Mouse (Mus musculus) embryonic facial prominence, embryonic 14.5 days (tissue): ENCODE measurements around the gene Kcnj16. TPM values are rescaled to one million over a fixed set of nuclear protein-coding genes. Genes with fewer than 3 reads are reported as not detected.

Experiments
- ATAC-seq: fragments of 200-750 bp; cut with Nextera tagmentation; 2 replicates; pipeline ENCODE4 v1.8.0; 2017; ENCODE audit warnings: low read depth, moderate number of reproducible peaks, moderate TSS enrichment
- DNase-seq: peaks from one replicate; pipeline ENCODE4 v3.0.0-alpha.2; 2015; ENCODE audit warnings: low spot score
- H3K27ac ChIP-seq: fragments of 300-500 bp; sonication (generic); replicated peaks from 2 replicates; pipeline ENCODE4 v1.5.1; 2014; ENCODE audit warnings: low read depth, mild to moderate bottlenecking, low read length, moderate library complexity
- H3K27me3 ChIP-seq: fragments of 300-500 bp; sonication (generic); replicated peaks from 2 replicates; pipeline ENCODE4 v1.6.1; 2014; ENCODE audit warnings: low read length; ENCODE audit not compliant: control insufficient read depth, insufficient read depth
- H3K36me3 ChIP-seq: fragments of 300-500 bp; sonication (generic); 2 replicates; pipeline ENCODE4 v1.6.1; 2014; ENCODE audit warnings: low read length, mixed read lengths; ENCODE audit not compliant: control insufficient read depth, insufficient read depth
- H3K4me1 ChIP-seq: fragments of 300-500 bp; sonication (generic); 2 replicates; pipeline ENCODE4 v1.6.1; 2014; ENCODE audit warnings: antibody characterized with exemption, low read length; ENCODE audit not compliant: control insufficient read depth, insufficient read depth
- H3K4me2 ChIP-seq: fragments of 300-500 bp; sonication (generic); 2 replicates; pipeline ENCODE4 v1.6.1; 2014; ENCODE audit warnings: low read depth, mild to moderate bottlenecking, low read length, moderate library complexity, mixed read lengths
- H3K4me3 ChIP-seq: fragments of 300-500 bp; sonication (generic); 2 replicates; pipeline ENCODE4 v1.5.1; 2014; ENCODE audit warnings: low read depth, mild to moderate bottlenecking, low read length
- H3K9ac ChIP-seq: fragments of 300-500 bp; sonication (generic); 2 replicates; pipeline ENCODE4 v1.6.1; 2014; ENCODE audit warnings: low read depth, mild to moderate bottlenecking, low read length, moderate library complexity, mixed read lengths
- H3K9me3 ChIP-seq: fragments of 300-500 bp; sonication (generic); 2 replicates; pipeline ENCODE4 v1.6.1; 2016; ENCODE audit warnings: low read length; ENCODE audit not compliant: control insufficient read depth
- WGBS: fragments of 180-500 bp; shearing (Covaris S2); extraction: QIAGEN DNeasy Blood & Tissue Kit; methylation state at CpG from one replicate; pipeline ENCODE4 v1.1.7; 2014; 5-methylcytosine and 5-hydroxymethylcytosine counted together
- polyA plus RNA-seq: library from polyadenylated mRNA; unstranded; fragments of >200 nt; fragmentation: Nextera tagmentation; extraction: Ambion mirVana; gene quantifications from 2 replicates; pipeline ENCODE4 v1.2.1, GENCODE M21; 2014

The Kcnj16 gene
- polyA plus RNA-seq, 1 experiment from 2014 or later = 0.22 TPM

- peak; percentile 44; the same call in 1 of the 2 replicates for ATAC-seq
- Histone ChIP-seq H3K36me3 (no peaks in the 10 kb centered on the region), H3K27ac (no peak overlapping the region), H3K4me1 (no peaks in the 10 kb centered on the region), H3K9me3 (no peaks in the 10 kb centered on the region), H3K4me2 (no peak overlapping the region), H3K27me3 (no peaks in the 10 kb centered on the region), H3K9ac (no peak overlapping the region), H3K4me3 (no peak overlapping the region)
- 30% methylated on average over 8 of the region's 8 CpGs for WGBS
- DNase-seq = peak; percentile 55
These were observed 54.9 kb downstream of the Kcnj16 start for GRCm38 (mm10) chr11:111022681-111023281.

DNA sequence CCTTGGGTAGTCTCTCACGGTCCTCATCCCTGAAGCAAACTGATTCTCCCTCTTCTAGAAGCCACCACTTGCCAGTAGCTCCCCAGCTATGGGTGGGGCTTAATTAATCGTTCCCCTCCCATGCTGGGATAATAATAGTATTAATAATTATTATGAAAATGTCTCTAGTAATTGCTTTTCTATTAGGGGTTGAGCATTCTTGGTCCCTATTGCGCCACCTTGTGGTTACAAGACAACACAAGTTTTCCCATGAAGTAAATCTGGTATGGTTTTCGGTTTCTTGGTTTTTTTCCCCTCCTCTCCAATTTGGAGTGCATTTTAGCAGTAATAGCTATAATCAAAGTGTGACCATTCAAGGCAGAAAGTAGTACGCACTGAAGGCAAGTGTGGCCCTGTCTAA is 74.3 kb downstream of the Kcnj16 start:
- Histone ChIP-seq H3K9ac (no peak overlapping the region), H3K27me3 (no peaks in the 10 kb centered on the region), H3K36me3 (no peaks in the 10 kb centered on the region), H3K4me3 (no peak overlapping the region), H3K27ac (no peak overlapping the region), H3K4me1 (no peaks in the 10 kb centered on the region), H3K9me3 (no peaks in the 10 kb centered on the region), H3K4me2 (no peak overlapping the region)
- ATAC-seq (no peak), DNase-seq (peak; percentile 32)
- WGBS = 41% methylated on average over 5 of the region's 5 CpGs

DNA sequence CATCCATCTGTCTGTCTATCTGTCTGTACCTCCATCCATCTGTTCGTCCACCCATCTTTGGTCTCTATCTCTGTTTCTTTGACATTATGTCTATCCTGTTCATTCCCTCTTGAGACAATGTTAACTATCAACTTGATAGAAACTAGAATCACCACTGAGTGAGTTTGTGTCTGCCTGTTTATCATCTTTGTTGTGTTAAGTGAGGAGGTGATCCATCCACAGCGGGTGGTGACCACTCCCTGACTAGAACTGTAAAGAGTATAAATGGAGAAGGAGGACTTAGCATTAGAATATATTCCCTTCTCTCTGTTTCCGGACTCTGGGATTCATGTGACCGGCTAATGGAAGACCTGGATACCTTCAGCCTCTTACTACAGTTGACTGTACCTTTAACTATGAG is 75.5 kb downstream of the Kcnj16 start:
- WGBS = 91% methylated on average over 4 of the region's 4 CpGs

GRCm38 (mm10) chr11:111054252-111054651 is 86.4 kb downstream of the Kcnj16 start:
- Histone ChIP-seq H3K9me3 (no peaks in the 10 kb centered on the region), H3K27ac (no peak overlapping the region), H3K4me2 (no peak overlapping the region), H3K4me3 (no peak overlapping the region), H3K27me3 (no peaks in the 10 kb centered on the region), H3K36me3 (no peaks in the 10 kb centered on the region), H3K4me1 (no peaks in the 10 kb centered on the region), H3K9ac (no peak overlapping the region)
- no peak for ATAC-seq
- no peak for DNase-seq
- WGBS = 77% methylated on average over 3 of the region's 3 CpGs

More for the DNA sequence above, 75.5 kb downstream of the Kcnj16 start:
- no peak for ATAC-seq
- no peak overlapping the region for H3K9ac ChIP-seq
- no peaks in the 10 kb centered on the region for H3K36me3 ChIP-seq
- no peaks in the 10 kb centered on the region for H3K4me1 ChIP-seq
- no peak for DNase-seq
- H3K27ac ChIP-seq = no peak overlapping the region
- no peaks in the 10 kb centered on the region for H3K9me3 ChIP-seq
- H3K27me3 ChIP-seq = no peaks in the 10 kb centered on the region
- H3K4me3 ChIP-seq = no peak overlapping the region
- no peak overlapping the region for H3K4me2 ChIP-seq

DNA sequence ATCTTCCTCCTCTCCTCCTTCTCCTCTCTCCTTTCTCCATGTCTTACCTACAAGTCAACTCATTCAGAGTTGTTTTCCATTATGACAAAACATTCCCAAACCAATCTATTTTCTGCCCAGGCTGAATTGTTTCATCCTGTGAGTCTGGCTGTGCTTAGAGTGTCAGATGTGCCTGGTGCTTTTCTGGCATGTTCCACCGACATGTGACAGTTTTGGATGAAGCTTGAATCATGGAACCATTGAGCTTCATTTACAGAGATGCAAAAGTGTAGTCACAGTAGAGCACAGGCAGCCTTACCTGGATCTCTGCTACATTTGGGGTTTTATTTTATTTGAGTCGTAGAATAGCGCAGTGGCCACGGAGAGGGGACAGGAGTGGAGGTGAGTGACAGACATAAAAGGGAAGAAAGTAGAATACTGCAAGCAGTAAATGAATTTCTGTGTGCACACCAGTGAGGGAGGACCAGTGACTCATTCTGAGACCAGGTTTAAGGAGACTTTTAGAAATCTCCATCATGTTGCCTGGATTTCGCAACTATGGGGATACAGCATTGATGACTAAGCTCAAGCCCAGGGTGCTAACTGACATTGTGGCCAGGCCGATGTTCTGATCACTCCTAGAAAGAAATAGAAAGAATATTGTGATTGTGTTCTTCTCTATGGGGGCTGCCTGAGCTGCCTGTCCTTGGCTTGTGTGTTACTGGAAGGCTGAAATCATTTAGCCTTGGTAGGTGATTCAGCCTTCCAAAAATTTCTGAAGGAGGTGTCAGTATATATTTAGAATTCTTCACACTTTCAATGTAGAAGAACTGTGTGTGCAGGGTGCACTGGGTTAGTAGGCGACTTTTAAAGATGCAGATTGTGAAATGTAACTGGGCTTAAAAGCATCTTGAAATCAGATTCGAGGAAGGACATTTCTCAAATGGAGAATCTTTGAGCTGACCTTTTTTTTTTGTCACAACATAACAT is 87.3 kb downstream of the Kcnj16 start:
- Histone ChIP-seq H3K27me3 (no peaks in the 10 kb centered on the region), H3K4me1 (no peaks in the 10 kb centered on the region), H3K4me3 (no peak overlapping the region), H3K9ac (no peak overlapping the region), H3K27ac (no peak overlapping the region), H3K36me3 (no peaks in the 10 kb centered on the region), H3K9me3 (no peaks in the 10 kb centered on the region), H3K4me2 (no peak overlapping the region)
- WGBS = 91% methylated on average over 8 of the region's 8 CpGs
- DNase-seq (no peak), ATAC-seq (no peak)

GRCm38 (mm10) chr11:111056030-111056429 is 88.2 kb downstream of the Kcnj16 start:
- no peak for ATAC-seq
- no peak overlapping the region for H3K9ac ChIP-seq
- H3K4me2 ChIP-seq = no peak overlapping the region
- H3K4me1 ChIP-seq = no peaks in the 10 kb centered on the region
- no peaks in the 10 kb centered on the region for H3K9me3 ChIP-seq
- WGBS = 59% methylated on average over 13 of the region's 13 CpGs
- no peaks in the 10 kb centered on the region for H3K36me3 ChIP-seq
- H3K4me3 ChIP-seq = no peak overlapping the region
- H3K27me3 ChIP-seq = no peaks in the 10 kb centered on the region
- H3K27ac ChIP-seq = no peak overlapping the region
- no peak for DNase-seq

GRCm38 (mm10) chr11:111057435-111057834 is 89.6 kb downstream of the Kcnj16 start:
- no peak overlapping the region for H3K27ac ChIP-seq
- 95% methylated on average over 4 of the region's 4 CpGs for WGBS
- no peak for DNase-seq
- H3K4me1 ChIP-seq = no peaks in the 10 kb centered on the region
- no peak overlapping the region for H3K4me2 ChIP-seq
- no peaks in the 10 kb centered on the region for H3K36me3 ChIP-seq
- no peak overlapping the region for H3K4me3 ChIP-seq
- H3K9ac ChIP-seq = no peak overlapping the region
- no peak for ATAC-seq
- no peaks in the 10 kb centered on the region for H3K9me3 ChIP-seq
- no peaks in the 10 kb centered on the region for H3K27me3 ChIP-seq

- Histone ChIP-seq H3K27me3 (no peaks in the 10 kb centered on the region), H3K27ac (no peak overlapping the region), H3K9me3 (no peaks in the 10 kb centered on the region), H3K36me3 (no peaks in the 10 kb centered on the region), H3K4me3 (no peak overlapping the region), H3K4me2 (no peak overlapping the region), H3K4me1 (no peaks in the 10 kb centered on the region), H3K9ac (no peak overlapping the region)
- no peak for ATAC-seq
- DNase-seq = no peak
These were observed 91.6 kb downstream of the Kcnj16 start for GRCm38 (mm10) chr11:111059440-111059839.
